In genomic region chr4:130814742-130815330, GRCm38 (mm10) we compare ENCODE assay signal across 17 mouse cellular contexts. TPM values are rescaled to one million over a fixed set of nuclear protein-coding genes. Genes with fewer than 3 reads are reported as not detected.
DNase-seq lines count a peak whose midpoint lies in the region; ATAC-seq and TF ChIP-seq lines count a peak whose summit lies in the region.
"Had no signal": no experiment of that assay in that cellular context is flagged by ENCODE, and none has a peak within 500 bp of the region (broad histone marks: within the 10 kb centered on the region; RNA-seq: fewer than 3 reads in every experiment).

No protein-coding gene starts in this region.

- peak; percentile 72 to 76 for DNase-seq in frontal cortex, postnatal 10 days (ENCODE audit: low spot score in 2 of 2)
- no peak for DNase-seq in frontal cortex, postnatal 25 days (ENCODE audit: low spot score in 2 of 2)
- peak; percentile 85 for DNase-seq in retina, postnatal 1 day
- no peak for DNase-seq in retina, embryonic 14.5 days (ENCODE audit: low spot score)
- peak; percentile 54 for DNase-seq in stomach, postnatal 0 days (ENCODE audit: low spot score)
- DNase-seq in adipocyte (ENCODE audit: low spot score), result no peak
- no peak for DNase-seq in natural killer cell, adult 2 months (ENCODE audit: low spot score in 2 of 2)
- DNase-seq: adrenal gland, adult 8-10 months; gastrocnemius, postnatal 10 days; lung, postnatal 4 days had no signal

- 40% methylated on average over 8 of the region's 8 CpGs for WGBS in hindbrain, embryonic 16.5 days
- WGBS in stomach, postnatal 0 days, result 44% methylated on average over 8 of the region's 8 CpGs

- no peaks in the 10 kb centered on the region for H3K27me3 ChIP-seq in hindbrain, embryonic 16.5 days (replicated peaks; ENCODE audit: control insufficient read depth, insufficient read depth, low read length)
- H3K27me3 ChIP-seq in stomach, postnatal 0 days (ENCODE audit: control insufficient read depth, insufficient read depth, low read length), result no peaks in the 10 kb centered on the region
- H3K27me3 ChIP-seq: embryonic facial prominence, embryonic 12.5 days; heart, embryonic 13.5 days; Patski had no signal

- no peak for TF ChIP-seq EP300 in stomach, postnatal 0 days (optimal IDR thresholded peaks at IDR 0.05)

- H3K9ac ChIP-seq in hindbrain, embryonic 16.5 days (ENCODE audit: low read depth, low read length), result 0 out of 2 replicates have a peak overlapping the region, but pooled peaks have one; percentile 11
- no peak overlapping the region for H3K9ac ChIP-seq in stomach, postnatal 0 days (ENCODE audit: low read length)
- H3K9ac ChIP-seq: embryonic facial prominence, embryonic 12.5 days; heart, embryonic 13.5 days; liver, embryonic 12.5 days had no signal

- H3K4me1 ChIP-seq in hindbrain, embryonic 16.5 days (ENCODE audit: control insufficient read depth, insufficient read depth, low read depth, low read length), result peaks cover 59% of the 10 kb centered on the region
- peaks cover 3% of the 10 kb centered on the region; the same call in 1 of the 2 replicates for H3K4me1 ChIP-seq in stomach, postnatal 0 days (replicated peaks; ENCODE audit: control insufficient read depth, insufficient read depth)
- H3K4me1 ChIP-seq: liver, embryonic 12.5 days had no signal

- no peak overlapping the region for H3K4me3 ChIP-seq in hindbrain, embryonic 16.5 days (ENCODE audit: low read length)
- no peak overlapping the region for H3K4me3 ChIP-seq in stomach, postnatal 0 days (ENCODE audit: low read depth, low read length)
- H3K4me3 ChIP-seq: embryonic facial prominence, embryonic 12.5 days; heart, embryonic 13.5 days; liver, embryonic 12.5 days had no signal

- no peak overlapping the region for H3K4me2 ChIP-seq in hindbrain, embryonic 16.5 days (ENCODE audit: low read length)
- H3K4me2 ChIP-seq in stomach, postnatal 0 days (replicated peaks; ENCODE audit: low read depth), result no peak overlapping the region
- H3K4me2 ChIP-seq: embryonic facial prominence, embryonic 12.5 days; heart, embryonic 13.5 days; liver, embryonic 12.5 days had no signal

- no peak for TF ChIP-seq CTCF in stomach, postnatal 0 days (IDR thresholded peaks at IDR 0.05; ENCODE audit: low read depth)

- H3K9me3 ChIP-seq in hindbrain, embryonic 16.5 days (ENCODE audit: control insufficient read depth, low read length), result no peaks in the 10 kb centered on the region
- no peaks in the 10 kb centered on the region for H3K9me3 ChIP-seq in stomach, postnatal 0 days (ENCODE audit: control insufficient read depth, low read length)
- H3K9me3 ChIP-seq: embryonic facial prominence, embryonic 12.5 days; heart, embryonic 13.5 days; liver, embryonic 12.5 days had no signal

- peak; percentile 66 for ATAC-seq in hindbrain, embryonic 16.5 days
- ATAC-seq in stomach, postnatal 0 days (ENCODE audit: low FRiP score, low TSS enrichment), result 0 out of 2 replicates have a peak, but pooled peaks have one; percentile 24
- ATAC-seq: CD4-positive, CD25-positive, alpha-beta regulatory T cell, adult 4 months; intestine, postnatal 0 days; liver, embryonic 12.5 days; Patski had no signal

- H3K27ac ChIP-seq in hindbrain, embryonic 16.5 days (ENCODE audit: low read depth, low read length), result peak overlapping the region; percentile 83
- H3K27ac ChIP-seq in stomach, postnatal 0 days (replicated peaks), result no peak overlapping the region
- H3K27ac ChIP-seq: embryonic facial prominence, embryonic 12.5 days; heart, embryonic 13.5 days; liver, embryonic 12.5 days had no signal

- H3K36me3 ChIP-seq in hindbrain, embryonic 16.5 days (ENCODE audit: control insufficient read depth, insufficient read depth, low read length), result peaks cover 9% of the 10 kb centered on the region
- H3K36me3 ChIP-seq in stomach, postnatal 0 days (ENCODE audit: control insufficient read depth, insufficient read depth, low read length), result no peaks in the 10 kb centered on the region; the same call in 1 of the 2 replicates
- H3K36me3 ChIP-seq: liver, embryonic 12.5 days had no signal

RNA-seq across cellular contexts. Expression of gene Sdc3, which starts 22.5 kb away (rescaled TPM):
- polyA plus RNA-seq in hindbrain, embryonic 16.5 days (2015; fragmentation: Nextera tagmentation; extraction: Ambion mirVana), result 151 and 187 TPM in 2 replicates
- 11.0 and 12.8 TPM in 2 replicates for polyA plus RNA-seq in stomach, postnatal 0 days (2015; fragmentation: Nextera tagmentation; extraction: Ambion mirVana)

Comparison
In these comparisons a context has a peak if more than half of its experiments do, and no peak if none do; other contexts are left out.
1. DNase-seq: peak in frontal cortex, postnatal 10 days (2 of 2), retina, postnatal 1 day (single experiment) and stomach, postnatal 0 days (single experiment); none in frontal cortex, postnatal 25 days (0 of 2), retina, embryonic 14.5 days (single experiment), adipocyte (single experiment) and natural killer cell, adult 2 months (0 of 2).
2. RNA of gene Sdc3, which starts 22.5 kb away (polyA plus RNA-seq): 151 to 187 TPM in hindbrain, embryonic 16.5 days; 11.0 to 12.8 TPM in stomach, postnatal 0 days; every median in the first group is over 10 times any median in the second.